Mouse (Mus musculus): ENCODE data around the gene Pla2g15. TPM values are rescaled to one million over a fixed set of nuclear protein-coding genes. Genes with fewer than 3 reads are reported as not detected.

Pla2g15 gene
- polyA plus RNA-seq, 1 experiment from 2014 or later = 18.2 TPM

- Histone ChIP-seq H3K9ac (peak within 1 kb of the TSS; percentile 79), H3K27ac (peak within 1 kb of the TSS; percentile 91), H3K4me2 (replicated peaks) (peak within 1 kb of the TSS; percentile 76), H3K4me3 (peak within 1 kb of the TSS; percentile 81), H3K36me3 (peaks cover 37% of the 10 kb centered on the region), H3K4me1 (peaks cover 11% of the 10 kb centered on the region; the same call in 1 of the 2 replicates), H3K27me3 (no peaks in the 10 kb centered on the region), H3K9me3 (no peaks in the 10 kb centered on the region)
- WGBS = under 1% methylated on average over 52 of the region's 52 CpGs
- peak; percentile 99 for ATAC-seq (ENCODE audit: insufficient number of reproducible peaks, insufficient read depth, low FRiP score, low TSS enrichment)
These were observed 60.7 kb downstream of the Pla2g15 start, which contains the start of the genes Slc7a6os and Prmt7 for GRCm38 (mm10) chr8:106210821-106211345. Slc7a6os (minus strand) TSS chr8:106210935. Prmt7 (plus strand) TSS chr8:106210936.

GRCm38 (mm10) chr8:106211421-106211820 lies 61.2 kb downstream of the Pla2g15 start:
- peaks cover 35% of the 10 kb centered on the region for H3K36me3 ChIP-seq
- peak overlapping the region; percentile 91 for H3K27ac ChIP-seq
- H3K9me3 ChIP-seq = no peaks in the 10 kb centered on the region
- H3K4me2 ChIP-seq (replicated peaks) = peak overlapping the region; percentile 76
- no peaks in the 10 kb centered on the region for H3K27me3 ChIP-seq
- peak overlapping the region; percentile 81 for H3K4me3 ChIP-seq
- H3K9ac ChIP-seq = peak overlapping the region; percentile 79
- H3K4me1 ChIP-seq = peaks cover 11% of the 10 kb centered on the region; the same call in 1 of the 2 replicates
- 5% methylated on average over 13 of the region's 13 CpGs for WGBS
- no peak for ATAC-seq (ENCODE audit: insufficient number of reproducible peaks, insufficient read depth, low FRiP score, low TSS enrichment)

- no peak overlapping the region for H3K4me2 ChIP-seq (replicated peaks)
- WGBS = 91% methylated on average over 3 of the region's 3 CpGs
- no peak overlapping the region for H3K4me3 ChIP-seq
- peaks cover 38% of the 10 kb centered on the region for H3K36me3 ChIP-seq
- no peaks in the 10 kb centered on the region for H3K27me3 ChIP-seq
- H3K4me1 ChIP-seq = peaks cover 11% of the 10 kb centered on the region; the same call in 1 of the 2 replicates
- ATAC-seq (ENCODE audit: insufficient number of reproducible peaks, insufficient read depth, low FRiP score, low TSS enrichment) = no peak
- H3K9ac ChIP-seq = no peak overlapping the region
- no peak overlapping the region for H3K27ac ChIP-seq
- no peaks in the 10 kb centered on the region for H3K9me3 ChIP-seq
These were observed 63.8 kb downstream of the Pla2g15 start for GRCm38 (mm10) chr8:106213959-106214358.

Other genes starting within 250 kb of the Pla2g15 start
- 42.5 and 44.8 TPM in 2 replicates for gene Pskh1, start 250.0 kb upstream of the Pla2g15 start, polyA plus RNA-seq (2016; fragmentation: Nextera tagmentation; extraction: Ambion mirVana)
- gene Ctrl, start 216.5 kb upstream of the Pla2g15 start, polyA plus RNA-seq (2016; fragmentation: Nextera tagmentation; extraction: Ambion mirVana) = 1.9 and 2.2 TPM in 2 replicates
- gene Psmb10, start 212.0 kb upstream of the Pla2g15 start, polyA plus RNA-seq (2016; fragmentation: Nextera tagmentation; extraction: Ambion mirVana) = 22.9 and 31.7 TPM in 2 replicates
- 2.3 and 3.0 TPM in 2 replicates for gene Lcat, start 207.0 kb upstream of the Pla2g15 start, polyA plus RNA-seq (2016; fragmentation: Nextera tagmentation; extraction: Ambion mirVana)
- gene Slc12a4, start 184.3 kb upstream of the Pla2g15 start, polyA plus RNA-seq (2016; fragmentation: Nextera tagmentation; extraction: Ambion mirVana) = 44.3 and 48.2 TPM in 2 replicates
- not detected in 2 replicates for gene Dpep3, start 171.0 kb upstream of the Pla2g15 start, polyA plus RNA-seq (2016; fragmentation: Nextera tagmentation; extraction: Ambion mirVana)
- 25.3 and 26.6 TPM in 2 replicates for gene Dus2, start 159.1 kb upstream of the Pla2g15 start, polyA plus RNA-seq (2016; fragmentation: Nextera tagmentation; extraction: Ambion mirVana)
- not detected in 2 replicates for gene Dpep2nb, start 144.4 kb upstream of the Pla2g15 start, polyA plus RNA-seq (2016; fragmentation: Nextera tagmentation; extraction: Ambion mirVana)
- gene Ddx28, start 138.5 kb upstream of the Pla2g15 start, polyA plus RNA-seq (2016; fragmentation: Nextera tagmentation; extraction: Ambion mirVana) = 21.6 and 22.6 TPM in 2 replicates
- gene Nfatc3, start 91.6 kb upstream of the Pla2g15 start, polyA plus RNA-seq (2016; fragmentation: Nextera tagmentation; extraction: Ambion mirVana) = 7.8 and 9.3 TPM in 2 replicates
- gene Esrp2, start 13.4 kb upstream of the Pla2g15 start, polyA plus RNA-seq (2016; fragmentation: Nextera tagmentation; extraction: Ambion mirVana) = 10.4 and 11.3 TPM in 2 replicates
- 52.8 and 66.5 TPM in 2 replicates for gene Slc7a6, start 18.5 kb downstream of the Pla2g15 start, polyA plus RNA-seq (2016; fragmentation: Nextera tagmentation; extraction: Ambion mirVana)
- gene Slc7a6os, start 60.5 kb downstream of the Pla2g15 start, polyA plus RNA-seq (2016; fragmentation: Nextera tagmentation; extraction: Ambion mirVana) = 41.7 and 43.4 TPM in 2 replicates
- gene Prmt7, start 60.5 kb downstream of the Pla2g15 start, polyA plus RNA-seq (2016; fragmentation: Nextera tagmentation; extraction: Ambion mirVana) = 56.9 and 57.3 TPM in 2 replicates
- gene Smpd3, start 187.6 kb downstream of the Pla2g15 start, polyA plus RNA-seq (2016; fragmentation: Nextera tagmentation; extraction: Ambion mirVana) = 4.3 and 4.4 TPM in 2 replicates